Mouse (Mus musculus) fibroblast of lung, adult 2 months (primary cell): ENCODE results near the gene Pde4b.

ENCODE experiments used
- DNase-seq: peaks from one replicate; pipeline ENCODE4 v3.0.0-alpha.2; 2011; ENCODE audit warnings: low read depth

Gene Pde4b

DNA sequence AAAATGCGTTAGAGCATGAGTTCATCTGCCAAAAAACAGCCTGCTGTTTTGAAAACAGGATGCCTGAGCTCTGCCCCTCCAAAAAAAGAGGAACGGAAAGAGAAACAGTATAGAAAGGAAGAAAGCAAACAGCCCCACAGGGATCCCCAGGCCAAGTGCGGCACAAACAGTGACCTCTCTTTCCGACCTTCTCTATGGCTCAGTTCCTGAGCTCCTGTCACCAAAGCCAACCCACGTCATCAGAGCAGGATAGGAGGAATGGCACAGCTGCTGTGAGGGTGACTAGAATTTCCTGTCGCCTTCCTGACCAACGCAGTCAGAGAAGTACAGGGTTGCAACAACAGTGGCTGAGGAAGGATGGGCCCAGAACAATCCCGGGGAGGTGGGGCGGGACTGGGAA is 486.9 kb downstream of the Pde4b start:
- DNase-seq: no peak

DNA sequence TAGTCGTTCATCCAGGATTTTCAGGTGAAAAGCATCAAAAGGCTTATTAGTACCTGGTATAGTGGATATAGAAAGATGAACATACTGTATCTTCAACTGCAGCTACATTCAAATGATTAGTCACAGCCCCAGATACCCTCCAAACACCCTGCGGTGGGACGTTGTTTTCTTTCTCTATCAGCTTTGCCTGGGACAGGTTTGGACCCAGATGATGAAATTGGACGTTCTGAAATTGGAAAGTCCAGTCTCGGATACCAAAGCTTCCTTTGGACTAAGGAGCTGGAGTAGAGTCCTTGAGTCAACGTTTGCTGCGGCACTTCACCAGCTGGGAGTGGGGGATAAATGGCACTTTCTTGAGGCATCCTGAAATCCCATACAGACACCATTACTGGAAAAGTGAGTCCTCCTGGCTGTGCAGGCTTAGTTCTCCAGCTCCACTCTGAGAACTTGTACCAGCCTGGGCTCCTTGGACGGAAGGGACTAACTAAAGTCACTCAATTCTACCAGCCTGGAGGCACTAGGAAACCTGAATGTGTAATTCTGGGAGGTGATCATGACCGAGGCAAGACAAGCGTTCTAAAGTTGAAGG is 487.4 kb downstream of the Pde4b start:
- no peak for DNase-seq

DNA sequence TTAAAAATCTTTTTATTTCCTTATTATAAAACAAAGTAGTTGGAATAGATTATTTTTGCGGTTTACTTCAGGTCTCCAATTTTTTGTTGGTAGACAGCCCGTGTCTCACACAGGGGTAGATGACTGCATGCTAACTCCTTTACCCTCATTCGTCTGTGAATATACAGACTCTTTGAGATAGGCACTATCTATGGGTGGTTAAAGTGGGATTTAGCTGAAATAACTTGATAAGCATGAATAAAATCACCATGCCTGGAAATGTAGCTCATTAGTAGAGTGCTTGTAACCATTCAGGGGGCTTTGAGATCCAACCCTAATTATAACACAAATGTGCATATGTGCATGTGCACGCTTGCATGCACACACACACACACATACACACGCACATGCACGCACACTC is 488.8 kb downstream of the Pde4b start:
- no peak for DNase-seq

DNA sequence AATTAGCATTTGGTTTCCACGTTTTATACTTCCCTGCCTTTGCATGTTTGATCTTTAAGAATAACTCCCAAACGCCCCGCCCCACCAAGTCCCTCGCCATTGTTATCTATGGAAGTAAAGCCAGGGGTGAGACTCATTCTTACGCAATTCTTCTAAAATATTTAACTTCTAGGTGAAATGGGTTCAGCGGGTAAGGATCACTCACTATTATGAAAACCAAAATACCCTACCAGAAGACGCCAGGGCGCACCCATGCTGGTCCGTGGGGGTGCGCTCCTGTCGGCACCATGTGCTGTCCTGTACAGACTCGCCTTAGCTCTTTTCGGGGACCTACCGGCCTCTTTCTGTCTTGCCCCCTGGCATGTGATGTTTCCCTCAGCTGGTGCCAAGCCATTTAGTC is 490.3 kb downstream of the Pde4b start:
- no peak for DNase-seq

DNA sequence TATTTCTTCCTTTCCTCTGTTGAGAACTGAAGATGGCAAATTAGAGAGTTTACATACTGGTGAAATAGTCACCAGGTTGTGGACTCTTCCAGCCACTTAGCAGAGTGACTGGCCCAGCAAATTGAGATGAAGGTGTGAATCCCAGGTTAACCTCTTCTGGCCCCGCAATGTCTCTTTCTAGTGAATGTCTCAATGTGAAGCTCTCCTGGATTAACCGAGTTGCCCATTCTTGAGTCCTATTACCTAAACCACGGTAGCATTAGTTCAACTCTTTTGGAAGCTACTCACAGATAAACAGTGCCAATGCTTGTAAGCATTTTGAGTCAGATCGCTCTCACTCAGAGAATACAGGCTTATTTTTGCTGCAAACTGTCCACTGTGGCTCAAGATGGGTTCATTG is 491.7 kb downstream of the Pde4b start:
- DNase-seq: no peak

DNA sequence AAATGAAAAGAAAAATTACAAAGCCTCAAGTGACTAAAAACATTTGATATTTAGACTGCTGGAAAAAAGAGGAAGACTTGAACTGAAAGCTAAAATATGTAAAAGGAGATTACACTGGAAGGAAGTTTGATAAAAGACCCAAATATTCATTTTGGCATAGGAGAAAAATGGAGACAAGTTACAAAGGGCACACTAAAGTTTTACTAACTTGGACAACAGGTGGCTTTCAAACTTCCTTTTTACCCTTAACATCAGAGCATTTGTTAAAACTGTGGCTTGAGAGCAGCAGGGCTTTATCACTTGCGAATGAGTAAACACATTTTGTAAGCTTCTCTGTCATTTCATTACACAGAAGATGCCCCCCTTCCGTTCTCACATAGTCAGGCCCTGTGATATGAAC is 492.4 kb downstream of the Pde4b start:
- no peak for DNase-seq

DNA sequence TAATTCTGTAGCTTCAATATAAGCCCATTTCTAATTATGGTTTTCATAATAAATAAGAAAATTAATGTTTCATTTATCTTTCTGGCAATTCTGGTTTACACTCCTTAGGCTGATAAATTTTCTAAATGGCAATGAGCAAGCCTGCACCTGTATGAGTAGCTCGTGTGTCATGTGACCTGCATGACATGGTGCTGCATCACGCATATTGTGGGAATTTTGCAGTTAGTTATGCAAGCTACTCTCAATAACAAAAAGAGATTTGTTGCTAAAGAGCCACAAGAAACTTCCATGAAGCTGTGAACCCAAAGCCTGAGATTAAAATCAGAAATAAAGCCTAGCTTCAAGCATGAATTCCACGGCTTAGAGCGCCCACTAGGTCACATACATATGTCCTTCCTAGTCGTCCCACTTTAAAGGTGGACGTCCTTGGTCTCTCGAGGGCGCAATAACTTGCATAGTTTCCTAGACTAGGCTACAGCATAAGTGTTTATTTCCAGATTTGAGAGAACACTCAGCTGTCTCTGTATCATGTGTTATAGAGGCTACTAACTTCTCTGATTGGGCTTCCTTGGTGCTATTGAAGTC is 494.9 kb downstream of the Pde4b start:
- no peak for DNase-seq

DNA sequence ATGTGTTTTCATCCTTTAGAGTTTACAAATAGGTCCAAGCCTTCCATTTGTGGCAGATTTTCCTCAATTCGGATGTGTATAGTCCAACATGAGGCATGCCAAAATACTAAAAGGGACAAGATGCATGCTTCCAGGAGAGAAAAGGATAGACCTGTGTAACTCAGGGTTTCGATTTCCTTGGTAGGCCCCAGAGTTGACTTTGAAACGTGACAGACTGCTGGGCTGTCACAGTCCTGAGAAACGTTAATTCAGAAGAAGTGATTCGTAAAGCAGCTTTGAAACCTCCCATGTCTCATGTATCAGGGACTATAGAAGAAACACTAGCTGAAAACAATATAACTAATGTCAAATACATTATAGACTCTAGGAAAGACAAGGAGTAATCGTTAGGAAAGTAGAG is 495.6 kb downstream of the Pde4b start:
- no peak for DNase-seq

DNA sequence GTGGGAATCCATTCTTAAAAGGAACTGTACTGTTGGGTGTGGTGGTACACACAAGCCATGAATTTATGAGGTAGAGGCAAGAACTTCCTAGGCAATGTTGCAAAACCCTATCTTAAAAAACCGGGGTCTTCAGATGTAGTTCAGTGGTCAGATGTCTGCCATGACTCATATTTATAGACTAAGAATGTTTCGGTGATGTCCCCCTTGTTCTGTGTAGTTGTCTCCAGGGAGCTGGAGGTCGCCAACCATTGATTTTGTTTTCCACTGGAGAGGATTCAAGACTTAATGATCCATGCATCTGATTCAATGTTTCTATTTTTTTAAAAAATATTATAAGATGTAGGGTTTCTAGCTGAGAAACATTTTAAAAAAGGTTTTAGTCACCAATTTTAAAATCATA is 496.1 kb downstream of the Pde4b start:
- DNase-seq: no peak

DNA sequence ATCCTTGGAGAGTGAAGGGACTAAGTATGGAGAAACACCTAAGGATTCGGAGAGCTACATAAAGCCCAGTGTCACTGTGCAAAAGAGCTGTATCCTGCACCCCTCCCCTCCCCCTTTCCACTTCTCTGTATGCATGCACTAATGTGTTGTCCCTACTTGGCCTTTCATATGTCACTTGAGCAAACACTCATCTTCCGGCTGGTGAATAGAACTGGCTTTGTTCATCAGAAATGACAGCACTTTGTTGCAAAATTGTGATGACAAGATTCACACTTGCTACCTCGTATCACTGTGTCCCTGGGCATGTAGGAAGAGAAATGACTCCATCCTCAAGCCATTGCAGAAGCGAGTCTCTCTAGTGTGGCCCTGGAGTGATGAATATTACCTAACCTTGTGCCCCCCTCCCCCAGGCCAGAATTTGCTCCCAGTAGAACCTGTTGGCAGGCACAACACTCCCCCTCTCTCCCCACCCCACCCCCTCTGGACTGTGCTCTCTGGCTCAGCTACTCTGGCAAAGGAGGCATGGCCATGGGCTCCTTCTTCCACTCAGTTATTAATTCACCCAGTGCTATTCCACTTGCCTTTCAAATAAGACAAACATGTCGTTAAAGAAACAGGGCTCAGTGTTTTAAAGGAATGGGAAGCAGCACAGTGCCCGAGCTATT is 497.4 kb downstream of the Pde4b start:
- no peak for DNase-seq

DNA sequence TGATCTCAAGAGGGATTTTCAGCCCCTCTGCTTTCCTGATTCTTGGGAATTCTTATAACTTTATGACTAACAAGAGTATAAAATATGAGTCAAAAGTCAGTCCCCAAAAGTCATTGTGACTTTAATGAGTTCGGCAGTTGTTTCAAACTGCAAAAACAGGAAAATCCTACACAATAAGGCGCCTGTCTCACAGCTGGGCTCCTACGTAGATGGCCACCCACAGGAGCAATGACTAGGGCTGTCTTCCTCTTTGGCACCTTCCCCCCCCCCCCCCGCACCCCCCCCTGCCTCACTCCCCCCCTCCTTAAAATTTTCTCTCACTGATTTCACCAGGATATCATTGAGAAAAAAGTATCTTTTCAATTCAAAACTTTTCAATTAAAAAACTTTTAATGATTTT is 498.2 kb downstream of the Pde4b start:
- no peak for DNase-seq

DNA sequence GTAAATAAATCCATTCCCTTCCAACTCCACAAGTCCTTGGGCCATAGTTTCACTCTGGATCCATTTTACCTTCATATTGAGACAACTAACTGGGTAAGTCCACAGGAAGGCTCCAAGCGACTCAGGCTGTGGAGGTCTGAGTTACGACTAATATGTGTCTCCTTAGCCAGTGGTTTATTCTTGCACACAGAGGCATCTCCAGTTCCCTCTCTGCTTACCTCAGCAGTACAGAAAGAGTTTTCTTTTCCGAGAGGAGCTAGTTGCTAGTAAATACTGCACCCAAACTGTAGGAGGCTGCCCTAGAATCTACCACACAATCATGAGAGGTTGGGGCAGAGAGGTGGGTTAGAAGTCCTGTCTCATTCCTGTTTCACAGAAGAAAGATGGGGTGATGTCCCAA is 499.4 kb downstream of the Pde4b start:
- DNase-seq: no peak

DNA sequence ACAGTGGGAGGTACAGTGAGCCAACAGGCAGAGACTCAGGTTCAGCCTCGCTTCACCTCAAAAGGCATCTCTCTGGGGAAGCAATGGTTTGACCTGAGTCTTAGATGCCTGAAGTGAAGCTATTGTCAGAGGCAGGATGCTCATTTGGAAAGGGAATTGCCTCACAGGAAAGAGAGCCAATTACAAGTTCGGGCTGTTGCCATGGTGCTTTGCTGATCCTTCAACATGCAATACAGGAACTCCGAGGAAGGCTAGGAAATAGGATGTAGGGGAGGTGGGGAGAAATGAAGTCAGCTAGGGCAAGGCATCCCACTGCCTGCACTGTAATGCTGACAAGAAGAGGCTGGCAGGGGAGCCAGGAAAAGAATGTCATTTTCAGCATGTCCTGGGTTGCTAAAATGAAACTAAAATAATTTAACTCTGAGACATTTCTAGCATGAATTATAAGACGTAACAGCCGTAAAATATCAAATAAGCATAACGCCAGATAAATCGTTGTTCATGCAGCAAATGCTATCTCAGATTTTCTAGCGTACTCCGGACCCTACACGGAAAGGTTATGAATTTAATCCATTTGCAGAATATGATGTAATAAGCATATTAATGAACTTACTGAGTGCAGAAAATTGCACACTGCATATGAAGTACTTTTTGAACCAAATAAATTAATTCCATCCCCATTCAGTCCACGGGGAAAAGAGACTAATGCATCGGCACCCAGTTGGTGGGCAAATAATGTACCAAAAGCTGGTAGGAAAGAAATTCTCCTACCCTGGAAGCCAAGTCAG is 501.5 kb downstream of the Pde4b start:
- no peak for DNase-seq

DNA sequence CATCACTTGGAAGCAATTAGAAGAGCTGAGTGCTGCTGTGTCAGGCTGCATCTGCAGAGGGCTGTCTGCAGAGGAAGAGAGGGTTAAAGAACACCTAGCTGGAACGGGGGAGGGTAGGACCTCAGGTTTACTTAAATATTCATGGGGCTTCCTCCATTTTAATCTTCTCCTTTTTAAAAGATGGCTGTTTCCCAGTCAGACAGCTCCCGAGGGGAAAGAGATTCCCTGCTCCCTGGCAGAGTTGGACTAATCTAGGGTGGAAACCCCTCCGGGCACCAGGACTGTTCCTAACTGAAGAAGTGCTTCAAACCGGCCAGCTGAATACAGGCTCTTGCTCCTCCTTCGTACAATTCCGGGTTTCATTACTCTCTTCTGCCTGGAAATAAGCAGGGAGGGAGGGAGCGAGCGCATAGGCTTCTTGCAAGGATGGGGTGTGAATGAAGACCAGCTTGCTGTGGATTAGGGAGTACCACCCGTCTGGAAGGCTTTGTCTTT is 502.2 kb downstream of the Pde4b start:
- DNase-seq: no peak

DNA sequence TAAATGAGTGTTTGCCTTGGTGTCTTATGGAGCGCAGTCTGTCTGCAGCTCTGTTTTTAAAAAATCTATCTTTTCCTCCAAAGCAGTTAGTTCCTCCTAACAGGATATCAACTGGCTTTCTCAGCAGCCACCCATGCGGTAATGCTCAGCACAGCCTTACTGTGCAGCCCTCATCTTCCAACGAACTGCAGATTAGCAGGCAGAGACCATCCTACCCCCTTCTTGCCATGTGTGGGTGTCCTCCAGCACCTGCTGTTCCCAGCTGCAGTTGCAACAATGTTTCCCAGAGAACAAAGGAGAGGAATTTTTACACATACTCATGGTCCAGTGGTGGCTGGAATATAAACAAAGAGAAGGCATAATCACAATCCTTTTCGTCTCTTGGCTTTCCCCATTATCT is 504.5 kb downstream of the Pde4b start:
- DNase-seq: no peak

DNA sequence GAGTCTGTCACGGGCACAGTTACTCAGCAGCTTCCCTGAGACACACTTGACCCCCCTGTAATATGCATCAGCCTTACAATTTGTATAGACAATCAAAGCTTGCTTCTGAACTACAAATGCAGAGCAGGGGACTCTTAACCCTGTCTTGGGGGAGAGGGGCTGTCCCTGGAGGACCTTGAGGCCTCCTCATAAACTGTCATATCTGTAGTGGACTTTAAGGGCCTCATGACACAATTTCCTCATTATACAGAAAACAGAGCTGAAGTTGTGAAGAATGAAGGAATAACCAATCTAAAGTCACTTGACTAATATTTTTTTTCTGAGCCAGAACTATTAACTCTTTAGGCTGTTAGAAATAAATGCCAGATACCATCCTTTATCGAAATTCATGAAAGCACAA is 505.2 kb downstream of the Pde4b start:
- DNase-seq: no peak

DNA sequence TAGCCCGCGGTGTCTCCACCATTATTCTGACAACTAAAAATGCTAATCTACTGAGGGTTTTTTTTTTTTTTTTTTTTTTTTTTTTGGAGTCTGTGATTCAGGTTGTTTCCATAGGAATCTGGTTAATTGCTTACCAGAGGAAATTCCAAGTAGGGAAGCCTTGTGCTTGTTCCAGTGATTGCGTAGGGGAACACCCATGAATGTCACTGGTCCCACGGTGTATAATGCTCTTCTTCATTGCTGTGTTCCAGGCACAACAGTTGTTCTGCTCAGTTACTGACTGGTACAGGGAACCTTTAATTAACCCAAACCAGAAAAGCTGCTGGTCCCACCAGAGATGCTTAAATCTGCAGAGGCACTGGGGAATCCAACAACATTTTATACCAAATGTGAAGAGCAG is 506.3 kb downstream of the Pde4b start:
- no peak for DNase-seq

DNA sequence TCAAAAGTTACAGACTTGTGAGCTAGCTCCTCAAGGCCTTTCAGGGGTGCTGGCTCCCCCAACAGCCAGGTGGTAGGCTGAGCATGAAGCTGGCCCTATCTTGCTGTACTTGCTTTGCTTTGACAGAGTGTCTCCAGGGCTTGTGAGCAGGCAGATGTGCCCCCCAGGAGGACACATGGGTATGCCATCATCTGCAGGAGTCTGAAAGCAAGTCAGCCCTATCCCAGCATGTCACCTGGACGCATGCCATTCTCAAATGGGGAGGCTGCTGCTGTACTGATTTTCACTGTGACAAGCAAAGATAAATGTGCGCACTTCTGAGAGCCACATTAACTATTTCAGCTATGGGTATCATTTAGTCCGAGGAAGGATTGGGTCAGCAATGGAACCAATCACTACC is 507.2 kb downstream of the Pde4b start:
- DNase-seq: no peak

DNA sequence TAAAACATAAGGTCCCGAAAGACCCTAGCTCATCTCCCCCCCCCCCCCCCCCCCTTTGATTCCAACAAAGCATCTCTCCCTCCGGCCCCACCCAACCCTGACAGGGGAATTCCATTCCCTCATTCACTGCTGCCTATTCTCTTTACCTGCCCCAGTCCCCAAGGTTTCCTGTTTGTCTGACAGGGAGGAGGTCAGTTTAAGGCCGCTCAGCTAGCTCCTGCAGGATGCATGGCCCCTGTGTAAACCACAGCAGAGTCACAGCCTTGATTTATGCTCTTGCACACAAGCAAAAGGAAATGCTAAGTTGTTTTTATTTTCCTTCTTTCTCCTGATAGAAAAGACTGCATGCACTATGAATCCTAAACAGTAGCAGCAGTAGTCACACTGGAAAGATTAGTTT is 516.6 kb downstream of the Pde4b start:
- DNase-seq: no peak

DNA sequence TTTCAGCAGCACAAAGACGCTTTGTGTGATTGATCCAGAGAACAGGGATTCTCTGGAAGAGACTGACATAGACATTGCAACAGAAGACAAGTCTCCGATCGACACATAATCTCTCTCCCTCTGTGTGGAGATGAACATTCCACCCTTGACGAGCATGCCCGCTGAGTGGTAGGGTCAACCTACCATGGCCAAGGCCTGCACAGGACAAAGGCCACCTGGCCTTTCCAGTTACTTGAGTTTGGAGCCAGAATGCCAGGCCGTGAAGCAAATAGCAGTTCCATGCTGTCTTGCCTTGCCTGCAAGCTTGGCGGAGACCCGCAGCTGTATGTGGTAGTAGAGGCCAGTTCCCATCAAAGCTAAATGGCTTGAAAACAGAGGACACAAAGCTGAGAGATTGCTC is 517.9 kb downstream of the Pde4b start:
- no peak for DNase-seq

DNA sequence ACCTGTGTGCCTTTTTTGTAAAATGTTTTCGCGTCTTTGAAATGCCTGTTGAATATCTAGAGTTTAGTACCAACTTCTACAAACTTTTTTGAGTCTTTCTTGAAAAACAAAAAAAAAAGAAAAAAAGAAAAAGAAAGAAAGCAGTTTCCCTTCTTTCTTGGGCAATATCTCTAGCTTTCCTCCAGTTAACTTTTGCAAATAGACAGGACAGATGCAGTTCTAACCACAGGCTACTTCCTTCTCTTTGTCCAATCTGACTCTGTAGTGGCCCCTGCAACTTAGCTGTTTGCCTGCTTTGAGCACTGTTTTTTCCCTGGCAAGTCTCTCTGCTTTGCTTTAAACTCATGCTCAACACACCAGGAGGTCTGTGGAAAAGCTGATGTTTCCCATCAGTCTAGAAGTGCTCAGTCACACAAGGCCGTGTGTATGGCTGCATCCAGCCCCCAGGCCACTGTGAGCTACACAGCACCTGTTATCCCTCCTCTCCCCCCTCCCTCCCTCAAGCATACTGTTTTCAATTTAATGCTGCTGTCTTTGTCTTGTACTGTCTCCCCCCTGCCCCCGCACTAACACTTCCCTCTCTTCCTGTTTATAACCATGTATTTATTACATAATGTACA is 518.5 kb downstream of the Pde4b start:
- DNase-seq: no peak

DNA sequence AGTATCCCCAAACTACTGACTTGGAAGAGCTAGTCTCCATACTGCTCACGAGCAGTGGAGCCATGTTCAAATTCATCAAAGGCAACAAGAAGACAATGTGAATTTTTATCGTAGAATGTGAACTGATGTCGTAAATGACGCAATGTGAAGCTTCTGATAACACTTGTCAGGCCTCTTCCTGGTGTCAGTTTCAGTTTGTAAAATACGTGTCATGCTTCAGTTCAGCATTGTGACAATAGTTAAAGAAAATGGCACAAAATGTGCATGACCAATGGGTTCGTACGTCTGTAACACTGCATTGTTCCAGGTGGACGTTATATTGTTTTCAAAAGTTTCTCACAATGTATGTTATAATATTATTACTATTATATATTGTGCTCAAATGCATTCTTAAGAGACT is 519.5 kb downstream of the Pde4b start:
- no peak for DNase-seq
